Mouse (Mus musculus) embryonic fibroblast, embryonic 13.5 days (primary cell): ENCODE measurements at regions not wholly inside any gene's neighbourhood (a gene's known extent, or its start where the extent isn't known, plus 50 kb on each side); places are given as distances from the start of the nearest gene placed in this dataset.

Experiments used
- CTCF ChIP-seq: IDR thresholded peaks from 2 replicates; pipeline ENCODE4 v1.5.1; 2011; ENCODE audit warnings: mild to moderate bottlenecking, control low read depth, low read length, moderate library complexity, borderline replicate concordance; ENCODE audit not compliant: insufficient read depth
- POLR2A ChIP-seq: IDR thresholded peaks from 2 replicates; pipeline ENCODE4 v1.6.1; 2011; ENCODE audit warnings: low read depth, mild to moderate bottlenecking, control low read depth, low read length, moderate library complexity

GRCm38 (mm10) chr5:77659016-77659415 lies 251.2 kb upstream of the Igfbp7 start:
- TF ChIP-seq CTCF = no peak
- TF ChIP-seq POLR2A = no peak
